Mouse (Mus musculus) kidney, embryonic 15.5 days (tissue): ENCODE data around the gene Cyp4v3. TPM values are rescaled to one million over a fixed set of nuclear protein-coding genes. Genes with fewer than 3 reads are reported as not detected.
"Not testable (repeated sequence)": the region's sequence is repeated elsewhere in the genome, so short reads cannot be mapped to it uniquely, and the experiment has no call there.

ENCODE experiments used
- ATAC-seq: fragments of 200-750 bp; cut with Nextera tagmentation; replicated peaks from 2 replicates; pipeline ENCODE4 v1.8.0; 2017; ENCODE audit warnings: moderate TSS enrichment; ENCODE audit not compliant: low FRiP score
- H3K27ac ChIP-seq: fragments of 300-500 bp; sonication (generic); 2 replicates; pipeline ENCODE4 v1.5.1; 2015; ENCODE audit warnings: mild to moderate bottlenecking, inconsistent platforms
- H3K27me3 ChIP-seq: fragments of 300-500 bp; sonication (generic); 2 replicates; pipeline ENCODE4 v1.6.1; 2015; ENCODE audit warnings: inconsistent platforms
- H3K36me3 ChIP-seq: fragments of 300-500 bp; sonication (generic); 2 replicates; pipeline ENCODE4 v1.6.1; 2015; ENCODE audit warnings: inconsistent platforms
- H3K4me1 ChIP-seq: fragments of 300-500 bp; sonication (generic); 2 replicates; pipeline ENCODE4 v1.6.1; 2015; ENCODE audit warnings: inconsistent platforms
- H3K4me2 ChIP-seq: fragments of 300-500 bp; sonication (generic); 2 replicates; pipeline ENCODE4 v1.6.1; 2015; ENCODE audit warnings: moderate library complexity, mild to moderate bottlenecking, inconsistent platforms
- H3K4me3 ChIP-seq: fragments of 300-500 bp; sonication (generic); replicated peaks from 2 replicates; pipeline ENCODE4 v1.5.1; 2015; ENCODE audit warnings: mild to moderate bottlenecking, inconsistent platforms
- H3K9ac ChIP-seq: fragments of 300-500 bp; sonication (generic); 2 replicates; pipeline ENCODE4 v1.6.1; 2015; ENCODE audit warnings: mild to moderate bottlenecking, inconsistent platforms
- H3K9me3 ChIP-seq: fragments of 300-500 bp; sonication (generic); replicated peaks from 2 replicates; pipeline ENCODE4 v1.6.1; 2016; ENCODE audit warnings: inconsistent platforms
- WGBS: fragments of 180-500 bp; shearing (Covaris S2); methylation state at CpG from one replicate; pipeline ENCODE4 v1.1.7; 2015; ENCODE audit warnings: mixed read lengths; 5-methylcytosine and 5-hydroxymethylcytosine counted together
- polyA plus RNA-seq: library from polyadenylated mRNA; unstranded; fragments of >200 nt; fragmentation: Nextera tagmentation; extraction: Ambion mirVana; gene quantifications from 2 replicates; pipeline ENCODE4 v1.2.1, GENCODE M21; 2015

Cyp4v3 gene
- polyA plus RNA-seq, 1 experiment from 2014 or later: 1.6 TPM

- Histone ChIP-seq H3K9me3 (no peaks in the 10 kb centered on the region), H3K4me2 (no peak overlapping the region), H3K36me3 (peaks cover 88% of the 10 kb centered on the region), H3K4me3 (no peak overlapping the region), H3K27ac (no peak overlapping the region), H3K27me3 (no peaks in the 10 kb centered on the region), H3K9ac (no peak overlapping the region), H3K4me1 (no peaks in the 10 kb centered on the region)
- 0 out of 2 replicates have a peak, but pooled peaks have one; percentile 52 for ATAC-seq
- WGBS: 18% methylated on average over 6 of the region's 6 CpGs
Measured at GRCm38 (mm10) chr8:45345031-45345430, 12.0 kb upstream of the Cyp4v3 start.

GRCm38 (mm10) chr8:45344298-45344697 is 11.3 kb upstream of the Cyp4v3 start:
- H3K9ac ChIP-seq: no peak overlapping the region
- no peak overlapping the region for H3K4me2 ChIP-seq
- no peak for ATAC-seq
- no peak overlapping the region for H3K4me3 ChIP-seq
- peaks cover 89% of the 10 kb centered on the region for H3K36me3 ChIP-seq
- H3K4me1 ChIP-seq: no peaks in the 10 kb centered on the region
- H3K9me3 ChIP-seq: no peaks in the 10 kb centered on the region
- WGBS: 89% methylated on average over 8 of the region's 8 CpGs
- H3K27me3 ChIP-seq: no peaks in the 10 kb centered on the region
- no peak overlapping the region for H3K27ac ChIP-seq

- Histone ChIP-seq H3K4me2 (no peak overlapping the region), H3K4me3 (no peak overlapping the region), H3K27me3 (no peaks in the 10 kb centered on the region), H3K27ac (no peak overlapping the region), H3K4me1 (no peaks in the 10 kb centered on the region), H3K9me3 (no peaks in the 10 kb centered on the region), H3K36me3 (peaks cover 77% of the 10 kb centered on the region), H3K9ac (no peak overlapping the region)
- WGBS: 88% methylated on average over 12 of the region's 12 CpGs
- no peak for ATAC-seq
Measured at GRCm38 (mm10) chr8:45341630-45342628, 8.9 kb upstream of the Cyp4v3 start.

- WGBS: 5% methylated on average over 8 of the region's 8 CpGs
- Histone ChIP-seq H3K9me3 (no peaks in the 10 kb centered on the region), H3K27ac (no peak overlapping the region), H3K4me2 (peak overlapping the region; percentile 89), H3K4me1 (peaks cover 10% of the 10 kb centered on the region), H3K9ac (peak overlapping the region; percentile 48), H3K4me3 (peak overlapping the region; percentile 68), H3K36me3 (peaks cover 4% of the 10 kb centered on the region), H3K27me3 (no peaks in the 10 kb centered on the region; the same call in 1 of the 2 replicates)
- no peak for ATAC-seq
Measured at GRCm38 (mm10) chr8:45333493-45333892, 477 bp upstream of the Cyp4v3 start.

GRCm38 (mm10) chr8:45330856-45331255 is 2.2 kb downstream of the Cyp4v3 start:
- Histone ChIP-seq H3K36me3 (no peaks in the 10 kb centered on the region), H3K4me1 (peaks cover 10% of the 10 kb centered on the region), H3K4me2 (no peak overlapping the region), H3K9ac (no peak overlapping the region), H3K4me3 (no peak overlapping the region), H3K27ac (no peak overlapping the region), H3K27me3 (no peaks in the 10 kb centered on the region; the same call in 1 of the 2 replicates), H3K9me3 (no peaks in the 10 kb centered on the region)
- no peak for ATAC-seq
- 81% methylated on average over 3 of the region's 3 CpGs for WGBS

- H3K9ac ChIP-seq: no peak overlapping the region
- H3K27me3 ChIP-seq: no peaks in the 10 kb centered on the region; the same call in 1 of the 2 replicates
- no peak overlapping the region for H3K4me3 ChIP-seq
- ATAC-seq: no peak
- H3K9me3 ChIP-seq: no peaks in the 10 kb centered on the region
- H3K4me2 ChIP-seq: no peak overlapping the region
- H3K36me3 ChIP-seq: no peaks in the 10 kb centered on the region
- H3K4me1 ChIP-seq: peaks cover 10% of the 10 kb centered on the region
- 89% methylated on average over 6 of the region's 6 CpGs for WGBS
- no peak overlapping the region for H3K27ac ChIP-seq
Measured at GRCm38 (mm10) chr8:45329206-45329980, 3.6 kb downstream of the Cyp4v3 start.

- not testable (repeated sequence) for H3K4me3 ChIP-seq, H3K9me3 ChIP-seq, H3K9ac ChIP-seq, ATAC-seq, H3K27ac ChIP-seq, H3K36me3 ChIP-seq, H3K27me3 ChIP-seq, H3K4me2 ChIP-seq, H3K4me1 ChIP-seq
Measured at GRCm38 (mm10) chr8:45327076-45327475, 5.9 kb downstream of the Cyp4v3 start.

GRCm38 (mm10) chr8:45324151-45324550 is 8.9 kb downstream of the Cyp4v3 start:
- Histone ChIP-seq H3K9me3 (no peaks in the 10 kb centered on the region), H3K36me3 (no peaks in the 10 kb centered on the region), H3K4me1 (no peaks in the 10 kb centered on the region), H3K4me3 (no peak overlapping the region), H3K9ac (no peak overlapping the region), H3K27me3 (no peaks in the 10 kb centered on the region), H3K4me2 (no peak overlapping the region), H3K27ac (no peak overlapping the region)
- no peak for ATAC-seq
- 63% methylated on average over 4 of the region's 4 CpGs for WGBS

GRCm38 (mm10) chr8:45321365-45321764 is 11.7 kb downstream of the Cyp4v3 start:
- WGBS: 88% methylated on average over 2 of the region's 2 CpGs

GRCm38 (mm10) chr8:45320930-45321329 is 12.1 kb downstream of the Cyp4v3 start:
- Histone ChIP-seq H3K4me1 (no peaks in the 10 kb centered on the region), H3K9ac (no peak overlapping the region), H3K27me3 (no peaks in the 10 kb centered on the region), H3K27ac (no peak overlapping the region), H3K4me2 (no peak overlapping the region), H3K4me3 (no peak overlapping the region), H3K36me3 (no peaks in the 10 kb centered on the region), H3K9me3 (no peaks in the 10 kb centered on the region)
- WGBS: 70% methylated on average over 1 of the region's 1 CpGs
- no peak for ATAC-seq

More at GRCm38 (mm10) chr8:45321365-45321764, 11.7 kb downstream of the Cyp4v3 start:
- H3K4me1 ChIP-seq: no peaks in the 10 kb centered on the region
- H3K4me3 ChIP-seq: no peak overlapping the region
- no peaks in the 10 kb centered on the region for H3K36me3 ChIP-seq
- ATAC-seq: no peak
- H3K27me3 ChIP-seq: no peaks in the 10 kb centered on the region
- H3K4me2 ChIP-seq: no peak overlapping the region
- no peaks in the 10 kb centered on the region for H3K9me3 ChIP-seq
- no peak overlapping the region for H3K27ac ChIP-seq
- no peak overlapping the region for H3K9ac ChIP-seq

GRCm38 (mm10) chr8:45310967-45311366 is 22.0 kb downstream of the Cyp4v3 start:
- ATAC-seq: no peak
- no peak overlapping the region for H3K4me2 ChIP-seq
- no peaks in the 10 kb centered on the region for H3K36me3 ChIP-seq
- no peak overlapping the region for H3K9ac ChIP-seq
- no peak overlapping the region for H3K4me3 ChIP-seq
- no peaks in the 10 kb centered on the region for H3K4me1 ChIP-seq
- WGBS: 85% methylated on average over 4 of the region's 4 CpGs
- H3K27me3 ChIP-seq: no peaks in the 10 kb centered on the region
- no peaks in the 10 kb centered on the region for H3K9me3 ChIP-seq
- no peak overlapping the region for H3K27ac ChIP-seq

GRCm38 (mm10) chr8:45308366-45308765 is 24.6 kb downstream of the Cyp4v3 start, which contains the start of gene Gm45753:
Gene Gm45753 (minus strand): TSS chr8:45308466.
- Histone ChIP-seq H3K27me3 (no peaks in the 10 kb centered on the region), H3K4me2 (no peak within 1 kb of the TSS), H3K36me3 (no peaks in the 10 kb centered on the region), H3K4me3 (no peak within 1 kb of the TSS), H3K4me1 (no peaks in the 10 kb centered on the region), H3K27ac (no peak within 1 kb of the TSS), H3K9ac (no peak within 1 kb of the TSS), H3K9me3 (no peaks in the 10 kb centered on the region)
- 88% methylated on average over 13 of the region's 13 CpGs for WGBS
- ATAC-seq: no peak
